Mouse (Mus musculus) heart, embryonic 13.5 days (tissue): ENCODE measurements at regions not wholly inside any gene's neighbourhood (a gene's known extent, or its start where the extent isn't known, plus 50 kb on each side); places are given as distances from the start of the nearest gene placed in this dataset.

ENCODE experiments used
- ATAC-seq: fragments of 200-750 bp; cut with Nextera tagmentation; 2 replicates; pipeline ENCODE4 v1.8.0; 2017; ENCODE audit warnings: moderate TSS enrichment; ENCODE audit not compliant: insufficient number of reproducible peaks, low FRiP score, low TSS enrichment; ENCODE audit errors: extremely low read depth
- H3K27ac ChIP-seq: fragments of 300-500 bp; sonication (generic); replicated peaks from 2 replicates; pipeline ENCODE4 v1.5.1; 2015; ENCODE audit warnings: moderate library complexity, mild to moderate bottlenecking, inconsistent platforms
- H3K27me3 ChIP-seq: fragments of 300-500 bp; sonication (generic); replicated peaks from 2 replicates; pipeline ENCODE4 v1.6.1; 2015; ENCODE audit warnings: mild to moderate bottlenecking, inconsistent platforms
- H3K36me3 ChIP-seq: fragments of 300-500 bp; sonication (generic); 2 replicates; pipeline ENCODE4 v1.6.1; 2015; ENCODE audit warnings: mild to moderate bottlenecking, inconsistent platforms
- H3K4me1 ChIP-seq: fragments of 300-500 bp; sonication (generic); 2 replicates; pipeline ENCODE4 v1.6.1; 2015; ENCODE audit warnings: inconsistent platforms
- H3K4me2 ChIP-seq: fragments of 300-500 bp; sonication (generic); 2 replicates; pipeline ENCODE4 v1.6.1; 2015; ENCODE audit warnings: inconsistent platforms, mild to moderate bottlenecking, moderate library complexity
- H3K4me3 ChIP-seq: fragments of 300-500 bp; sonication (generic); 2 replicates; pipeline ENCODE4 v1.5.1; 2015; ENCODE audit warnings: moderate library complexity, mild to moderate bottlenecking, inconsistent platforms
- H3K9ac ChIP-seq: fragments of 300-500 bp; sonication (generic); 2 replicates; pipeline ENCODE4 v1.6.1; 2015; ENCODE audit warnings: inconsistent platforms, mild to moderate bottlenecking, moderate library complexity
- H3K9me3 ChIP-seq: fragments of 300-500 bp; sonication (generic); 2 replicates; pipeline ENCODE4 v1.6.1; 2016; ENCODE audit warnings: inconsistent platforms
- WGBS: fragments of 180-500 bp; shearing (Covaris S2); methylation state at CpG from one replicate; pipeline ENCODE4 v1.1.7; 2015; ENCODE audit warnings: mixed read lengths; 5-methylcytosine and 5-hydroxymethylcytosine counted together

DNA sequence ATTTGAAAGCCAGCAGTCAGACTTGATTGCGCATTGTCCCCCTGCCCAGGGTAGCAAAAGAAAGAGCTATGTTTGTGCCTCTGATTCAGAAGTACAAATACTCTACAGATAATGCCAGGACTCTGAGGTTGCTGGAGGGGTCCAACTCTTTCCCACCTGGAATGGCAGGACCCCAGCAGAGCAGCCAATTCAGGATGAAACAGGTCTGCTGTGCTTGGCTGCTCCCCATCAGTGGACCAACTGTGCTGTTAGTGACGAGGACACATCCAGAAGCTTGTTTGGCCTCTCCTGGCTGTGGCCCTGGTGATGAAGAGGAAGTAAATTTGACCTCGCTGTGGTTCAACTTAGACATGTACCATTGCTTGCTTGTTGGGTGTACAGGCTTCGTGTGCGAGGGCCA, 437.8 kb downstream of the Prdm2 start:
- Histone ChIP-seq H3K4me1 (peaks cover 16% of the 10 kb centered on the region), H3K9ac (no peak overlapping the region), H3K27me3 (peaks cover 3% of the 10 kb centered on the region; the same call in 1 of the 2 replicates), H3K36me3 (no peaks in the 10 kb centered on the region), H3K9me3 (no peaks in the 10 kb centered on the region), H3K4me3 (no peak overlapping the region), H3K27ac (no peak overlapping the region), H3K4me2 (no peak overlapping the region)
- 83% methylated on average over 5 of the region's 5 CpGs for WGBS
- ATAC-seq, result no peak

DNA sequence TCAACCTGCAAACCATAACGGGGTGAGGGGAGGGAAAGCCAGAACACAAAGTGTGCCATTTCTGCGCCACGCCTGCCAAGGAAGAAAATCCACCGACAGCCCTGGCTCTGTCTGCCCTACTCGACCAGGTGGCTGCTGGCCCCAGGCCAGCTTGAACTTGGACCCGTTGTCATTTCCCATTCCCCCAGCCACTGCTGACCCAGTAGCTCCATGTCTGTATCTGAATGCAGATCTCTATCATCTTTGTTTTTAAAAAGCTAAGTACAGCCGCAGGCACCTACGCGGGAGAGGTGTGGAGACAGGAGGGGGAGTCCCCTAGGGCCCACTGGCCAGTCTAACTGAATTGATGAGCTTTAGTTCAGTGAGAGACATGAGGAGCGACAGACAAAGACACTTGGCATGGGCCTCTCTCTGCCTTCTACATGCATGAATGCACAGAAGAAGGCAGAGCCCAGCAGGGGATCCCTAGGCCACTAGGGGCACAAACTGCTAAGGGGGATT, 439.1 kb downstream of the Prdm2 start:
- no peak overlapping the region for H3K9ac ChIP-seq
- no peak overlapping the region for H3K27ac ChIP-seq
- H3K4me3 ChIP-seq, result no peak overlapping the region
- ATAC-seq, result no peak
- H3K4me1 ChIP-seq, result peaks cover 17% of the 10 kb centered on the region
- H3K36me3 ChIP-seq, result no peaks in the 10 kb centered on the region
- H3K9me3 ChIP-seq, result no peaks in the 10 kb centered on the region
- WGBS, result 67% methylated on average over 10 of the region's 10 CpGs
- H3K27me3 ChIP-seq, result peaks cover 3% of the 10 kb centered on the region; the same call in 1 of the 2 replicates
- H3K4me2 ChIP-seq, result no peak overlapping the region

DNA sequence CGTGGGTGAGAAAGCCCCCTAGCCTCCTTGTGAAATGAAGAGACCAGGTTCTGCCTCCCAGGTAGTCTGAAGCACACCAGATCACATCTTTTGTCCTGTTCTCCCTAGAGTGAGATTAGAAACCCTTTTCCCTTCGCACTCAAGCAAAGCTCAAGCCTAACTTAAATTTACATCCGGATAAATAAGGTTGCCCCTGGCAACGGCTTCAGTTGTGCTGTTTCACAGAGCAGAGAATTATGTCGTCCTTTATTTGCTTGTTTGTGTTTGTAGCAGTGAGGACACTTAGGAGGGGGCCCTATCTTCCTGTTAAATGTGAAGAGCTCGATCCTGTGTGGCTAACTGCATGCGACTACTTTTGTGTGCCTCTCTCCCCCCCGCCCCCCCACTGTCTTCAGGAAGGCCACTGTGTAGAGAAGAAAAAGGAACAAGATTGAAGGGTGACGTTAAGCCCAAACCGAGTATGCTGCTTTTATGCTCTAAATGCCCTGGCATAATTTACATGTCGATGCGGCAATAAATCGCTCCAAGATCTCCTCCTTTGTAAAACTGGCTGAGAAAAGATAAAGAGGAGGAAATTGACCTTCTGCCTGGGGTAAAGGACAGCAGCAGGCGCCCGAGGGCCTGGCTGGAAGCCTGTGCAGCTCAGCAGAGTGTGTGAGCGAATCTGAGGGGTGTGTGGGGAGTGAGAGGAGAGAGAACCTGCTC, 439.9 kb downstream of the Prdm2 start:
- Histone ChIP-seq H3K27ac (no peak overlapping the region), H3K27me3 (peaks cover 3% of the 10 kb centered on the region; the same call in 1 of the 2 replicates), H3K4me2 (no peak overlapping the region), H3K9ac (no peak overlapping the region), H3K4me1 (peaks cover 17% of the 10 kb centered on the region), H3K36me3 (no peaks in the 10 kb centered on the region), H3K9me3 (no peaks in the 10 kb centered on the region), H3K4me3 (no peak overlapping the region)
- no peak for ATAC-seq
- WGBS, result 20% methylated on average over 16 of the region's 16 CpGs

DNA sequence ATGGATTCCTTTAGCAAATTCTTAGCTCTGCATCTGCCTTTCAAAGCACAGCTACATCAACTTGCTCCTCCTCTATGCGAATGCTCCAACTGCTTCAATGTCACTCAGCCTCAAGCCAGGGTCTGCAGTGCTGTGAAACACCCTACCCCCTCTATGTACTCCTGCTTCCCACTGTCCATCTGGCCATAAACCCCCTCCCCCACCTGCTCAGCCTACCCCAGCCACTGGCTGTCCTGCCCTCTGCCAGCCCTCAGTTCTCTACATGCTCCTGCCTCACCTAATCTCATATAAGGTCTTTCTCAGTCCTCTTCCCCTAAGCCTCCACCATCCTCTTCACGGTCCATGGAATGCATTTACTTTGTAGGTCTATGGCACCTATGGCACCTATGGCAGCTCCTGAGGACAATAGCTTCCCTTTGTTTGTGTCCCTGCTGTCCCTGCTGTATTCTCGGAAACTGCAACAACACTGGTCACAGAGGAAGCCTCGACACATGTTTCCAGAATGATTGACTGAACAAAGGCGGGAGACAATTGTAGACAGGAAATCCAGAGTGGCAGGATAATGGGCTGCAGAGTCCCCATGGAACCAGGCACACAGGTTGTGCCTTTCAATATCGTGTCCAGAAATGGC, 441.2 kb downstream of the Prdm2 start:
- no peaks in the 10 kb centered on the region for H3K36me3 ChIP-seq
- no peak overlapping the region for H3K4me3 ChIP-seq
- H3K27ac ChIP-seq, result no peak overlapping the region
- no peak overlapping the region for H3K9ac ChIP-seq
- no peak for ATAC-seq
- peaks cover 17% of the 10 kb centered on the region for H3K4me1 ChIP-seq
- no peaks in the 10 kb centered on the region for H3K9me3 ChIP-seq
- no peak overlapping the region for H3K4me2 ChIP-seq
- WGBS, result 56% methylated on average over 6 of the region's 6 CpGs
- H3K27me3 ChIP-seq, result peaks cover 3% of the 10 kb centered on the region; the same call in 1 of the 2 replicates

DNA sequence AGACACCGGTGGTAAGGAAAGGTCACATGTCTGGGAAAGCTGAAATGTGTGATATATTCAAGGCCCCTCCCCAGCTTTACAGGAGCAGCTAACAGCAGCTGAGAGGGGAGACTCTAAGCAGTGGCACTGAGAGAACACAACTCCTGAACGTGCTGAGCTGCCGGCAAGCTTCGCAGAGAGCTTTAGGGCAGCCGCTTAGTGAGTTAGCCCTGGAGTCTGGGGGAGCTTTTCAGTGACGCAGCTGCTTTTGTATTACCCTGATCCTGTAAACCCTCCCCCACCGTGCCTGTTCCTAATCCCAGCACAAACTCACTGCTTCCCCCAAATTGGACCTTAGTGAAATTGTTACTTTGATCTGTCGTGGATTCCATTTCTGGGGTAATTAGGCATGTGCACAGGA, 442.6 kb downstream of the Prdm2 start:
- Histone ChIP-seq H3K4me3 (no peak overlapping the region), H3K4me2 (no peak overlapping the region), H3K9ac (no peak overlapping the region), H3K9me3 (no peaks in the 10 kb centered on the region), H3K4me1 (peaks cover 17% of the 10 kb centered on the region), H3K27me3 (peaks cover 3% of the 10 kb centered on the region; the same call in 1 of the 2 replicates), H3K36me3 (no peaks in the 10 kb centered on the region), H3K27ac (no peak overlapping the region)
- WGBS, result 17% methylated on average over 8 of the region's 8 CpGs
- no peak for ATAC-seq

DNA sequence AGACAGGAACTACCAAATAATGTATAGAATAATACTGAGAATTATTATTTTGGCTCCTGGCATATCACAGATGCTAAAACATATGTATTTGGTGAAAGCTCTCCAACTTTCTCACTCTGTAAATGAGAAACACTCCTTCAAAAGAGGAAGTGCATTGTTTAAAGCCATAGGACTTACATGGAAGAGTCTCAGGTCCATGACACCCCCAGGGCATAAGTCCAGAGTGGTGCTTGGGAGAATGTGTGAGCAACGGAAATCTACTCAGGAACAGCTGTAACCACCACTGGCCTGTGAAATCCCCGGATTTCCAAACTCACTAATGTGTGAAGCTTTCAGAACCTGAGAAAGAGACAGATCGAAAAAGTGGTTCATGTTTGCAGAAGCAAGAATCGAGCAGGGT, 445.1 kb downstream of the Prdm2 start:
- no peak overlapping the region for H3K4me2 ChIP-seq
- ATAC-seq, result no peak
- WGBS, result 58% methylated on average over 4 of the region's 4 CpGs
- H3K27ac ChIP-seq, result no peak overlapping the region
- H3K27me3 ChIP-seq, result no peaks in the 10 kb centered on the region; the same call in 1 of the 2 replicates
- H3K9me3 ChIP-seq, result no peaks in the 10 kb centered on the region
- no peak overlapping the region for H3K4me3 ChIP-seq
- H3K9ac ChIP-seq, result no peak overlapping the region
- 0 out of 2 replicates have a peak, but pooled peaks cover 8% of the 10 kb centered on the region for H3K4me1 ChIP-seq
- no peaks in the 10 kb centered on the region for H3K36me3 ChIP-seq

DNA sequence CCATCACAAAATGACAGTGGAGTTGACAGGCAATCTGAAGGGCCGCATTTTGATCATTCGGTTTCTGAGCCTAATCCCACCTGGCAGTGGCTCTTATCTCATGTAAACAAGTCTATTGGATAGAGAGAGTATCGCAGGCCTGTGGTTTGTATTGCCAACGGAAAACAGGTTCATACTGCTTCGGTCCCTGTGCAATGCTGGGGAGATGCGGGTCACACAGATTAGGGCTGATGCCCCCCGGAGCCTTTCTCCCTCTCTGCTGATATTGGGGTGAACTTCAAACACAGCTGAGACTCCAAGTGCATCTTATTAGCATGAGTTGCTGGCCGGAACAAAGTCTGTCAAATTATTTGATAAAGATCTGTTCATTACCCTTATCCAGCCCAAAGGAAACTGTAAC, 451.2 kb downstream of the Prdm2 start:
- no peak overlapping the region for H3K9ac ChIP-seq
- WGBS, result 59% methylated on average over 8 of the region's 8 CpGs

DNA sequence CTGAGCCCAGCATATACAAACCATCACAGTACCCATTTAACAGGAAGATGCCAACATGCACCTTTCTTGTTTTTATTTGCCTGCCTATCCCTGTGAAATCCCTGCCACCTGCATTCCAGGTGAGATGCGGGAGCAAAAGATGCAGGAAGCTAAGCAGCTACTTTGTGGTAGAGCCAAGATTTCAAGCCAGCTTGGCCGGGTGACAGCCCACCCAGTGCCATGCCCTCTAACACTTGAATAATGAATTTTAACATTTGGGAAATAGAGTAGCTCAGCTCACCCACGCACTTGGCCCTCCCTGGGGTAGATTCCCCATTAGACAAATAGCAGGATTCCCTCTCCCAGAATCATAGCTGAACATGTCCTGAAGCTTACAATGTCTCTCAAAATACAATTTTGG, 454.7 kb downstream of the Prdm2 start:
- no peaks in the 10 kb centered on the region for H3K27me3 ChIP-seq
- H3K4me2 ChIP-seq, result no peak overlapping the region
- no peak overlapping the region for H3K27ac ChIP-seq
- H3K9me3 ChIP-seq, result no peaks in the 10 kb centered on the region
- ATAC-seq, result no peak
- WGBS, result 73% methylated on average over 3 of the region's 3 CpGs
- no peaks in the 10 kb centered on the region for H3K36me3 ChIP-seq
- H3K4me1 ChIP-seq, result no peaks in the 10 kb centered on the region
- H3K4me3 ChIP-seq, result no peak overlapping the region
- no peak overlapping the region for H3K9ac ChIP-seq

More for the DNA sequence above, 451.2 kb downstream of the Prdm2 start:
- H3K27ac ChIP-seq, result no peak overlapping the region
- no peak overlapping the region for H3K4me3 ChIP-seq
- no peak for ATAC-seq
- H3K36me3 ChIP-seq, result no peaks in the 10 kb centered on the region
- H3K9me3 ChIP-seq, result no peaks in the 10 kb centered on the region
- no peaks in the 10 kb centered on the region for H3K27me3 ChIP-seq
- no peak overlapping the region for H3K4me2 ChIP-seq
- no peaks in the 10 kb centered on the region for H3K4me1 ChIP-seq

DNA sequence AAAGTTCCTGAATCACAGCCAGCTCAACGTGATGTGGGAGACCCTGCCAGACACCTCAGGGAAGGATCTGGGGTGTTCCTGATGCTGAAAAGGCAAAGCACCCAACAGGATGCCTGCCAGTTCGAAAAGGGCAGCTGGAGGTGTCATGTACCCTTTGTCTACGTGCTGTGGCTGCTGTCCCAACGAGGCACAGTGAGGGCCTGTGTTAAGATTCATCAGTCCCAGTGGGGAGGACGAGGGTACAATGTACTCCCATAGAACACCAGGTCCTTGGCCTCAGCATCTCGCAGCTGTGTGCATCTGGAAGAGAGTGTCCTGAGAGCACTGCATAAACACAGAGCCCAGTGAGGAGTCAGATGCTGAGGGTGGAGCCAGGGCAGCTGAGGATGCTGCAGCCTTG, 456.5 kb downstream of the Prdm2 start:
- H3K9ac ChIP-seq, result no peak overlapping the region
- no peak overlapping the region for H3K4me3 ChIP-seq
- H3K36me3 ChIP-seq, result no peaks in the 10 kb centered on the region
- WGBS, result 59% methylated on average over 6 of the region's 6 CpGs
- H3K4me1 ChIP-seq, result no peaks in the 10 kb centered on the region
- H3K27ac ChIP-seq, result no peak overlapping the region
- no peaks in the 10 kb centered on the region for H3K9me3 ChIP-seq
- no peak for ATAC-seq
- H3K4me2 ChIP-seq, result no peak overlapping the region
- H3K27me3 ChIP-seq, result no peaks in the 10 kb centered on the region

DNA sequence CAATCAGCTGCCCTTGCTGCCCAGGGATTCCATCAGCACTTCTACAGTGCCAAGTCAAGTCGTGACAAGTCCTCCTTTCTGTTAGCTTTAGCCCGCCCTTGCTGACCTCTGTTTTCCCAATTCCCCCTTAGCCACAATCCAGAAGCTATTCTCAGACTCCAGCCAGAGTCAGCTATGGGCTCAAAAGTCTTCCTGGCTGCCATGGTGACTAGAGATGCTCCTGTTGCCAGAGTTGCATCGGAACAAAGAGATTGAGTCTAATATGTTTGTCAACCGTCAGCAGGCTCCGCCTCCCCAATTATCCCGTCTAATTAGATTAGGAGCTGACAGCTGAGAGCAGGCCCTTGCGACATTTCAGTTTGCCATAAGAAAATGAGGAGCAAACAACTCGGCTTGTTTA, 462.9 kb downstream of the Prdm2 start:
- no peak overlapping the region for H3K4me2 ChIP-seq
- no peaks in the 10 kb centered on the region for H3K27me3 ChIP-seq
- no peaks in the 10 kb centered on the region for H3K4me1 ChIP-seq
- H3K36me3 ChIP-seq, result no peaks in the 10 kb centered on the region
- 56% methylated on average over 8 of the region's 8 CpGs for WGBS
- no peak overlapping the region for H3K9ac ChIP-seq
- H3K4me3 ChIP-seq, result no peak overlapping the region
- no peak overlapping the region for H3K27ac ChIP-seq
- ATAC-seq, result no peak
- H3K9me3 ChIP-seq, result no peaks in the 10 kb centered on the region

DNA sequence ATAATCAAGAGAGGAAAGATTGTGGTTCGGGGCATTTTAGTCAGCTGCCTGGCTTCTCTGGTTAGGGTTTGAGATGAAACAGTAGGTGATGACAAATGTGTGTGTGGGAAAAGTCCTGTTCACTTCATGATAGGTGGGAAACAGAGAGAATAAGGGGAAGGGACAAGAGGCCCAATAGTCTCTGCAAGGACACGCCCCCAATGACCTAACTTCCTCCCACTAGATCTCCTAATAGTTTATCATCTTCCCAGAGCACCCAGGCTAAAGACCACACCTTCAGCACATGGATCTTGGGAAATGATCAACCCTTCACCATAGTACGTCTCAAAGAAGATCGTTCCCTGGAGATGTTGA, 484.3 kb upstream of the Kazn start:
- Histone ChIP-seq H3K4me3 (no peak overlapping the region), H3K27ac (no peak overlapping the region), H3K27me3 (no peaks in the 10 kb centered on the region; the same call in 1 of the 2 replicates), H3K36me3 (no peaks in the 10 kb centered on the region), H3K9ac (no peak overlapping the region), H3K4me1 (no peaks in the 10 kb centered on the region), H3K9me3 (no peaks in the 10 kb centered on the region), H3K4me2 (no peak overlapping the region)
- 53% methylated on average over 4 of the region's 4 CpGs for WGBS
- ATAC-seq, result no peak
